Mouse (Mus musculus) Patski (cell line): ENCODE results near the gene Selenos. TPM values are rescaled to one million over a fixed set of nuclear protein-coding genes. Genes with fewer than 3 reads are reported as not detected.

Source experiments
- ATAC-seq: fragments of 100-300 bp; one replicate; pipeline ENCODE4 v1.8.0; 2021
- CTCF ChIA-PET: fragments of 350-600 bp; sonication (Branson Sonifier 250); formaldehyde crosslinking; loops from one replicate; lab custom pipeline; 2022; ENCODE audit warnings: inconsistent platforms; lab: Charles Lee
- POLR2A ChIA-PET: fragments of 350-600 bp; sonication (Branson Sonifier 250); formaldehyde crosslinking; loops from one replicate; lab custom pipeline; 2022; ENCODE audit warnings: antibody characterized with exemption, inconsistent platforms; lab: Charles Lee
- DNase-seq: peaks from one replicate; pipeline ENCODE4 v3.0.0-alpha.2; 2011; ENCODE audit warnings: low read depth, low spot score
- H3K27me3 ChIP-seq: fragments of 371-371 bp; one replicate; pipeline ENCODE4 v1.5.1; 2021
- CTCF ChIP-seq: fragments of 100-300 bp; IDR thresholded peaks from one replicate; pipeline ENCODE4 v1.5.1; 2021
- in situ Hi-C: fragments of 300-500 bp; cut with MboI; formaldehyde crosslinking; loops from 3 replicates; pipeline ENCODE4 v1.11.1; 2018; ENCODE audit warnings: low pct_unique_long_range_greater_than_20kb, mixed read lengths
- polyA plus RNA-seq: library from polyadenylated mRNA; unstranded; gene quantifications from one replicate; pipeline ENCODE4 v1.2.3, GENCODE M21; 2021

The Selenos gene
- polyA plus RNA-seq, 1 experiment from 2014 or later: 95.1 TPM

DNA sequence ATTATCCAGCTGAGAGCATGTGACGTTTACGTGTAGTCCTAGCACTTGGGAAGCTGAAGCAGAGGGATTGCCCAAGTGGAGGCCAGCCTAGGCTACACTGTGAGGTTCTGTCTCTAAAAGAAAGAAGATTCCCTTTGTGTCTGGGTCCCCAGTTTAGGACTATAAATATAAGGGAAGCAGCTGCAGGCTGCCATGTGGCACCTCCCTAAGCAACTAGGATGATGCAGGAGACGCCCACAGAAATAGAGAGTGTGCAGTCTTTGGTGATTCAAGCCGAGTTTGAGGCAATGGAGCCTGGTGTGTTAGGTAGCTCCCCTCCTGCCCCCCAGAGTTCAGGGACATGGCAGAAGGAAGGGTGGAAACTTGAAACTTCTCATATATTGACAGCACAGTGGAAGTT is 8.2 kb downstream of the Selenos start:
- ChIA-PET POLR2A (no interaction called here), CTCF (no interaction called here)
- no peak for ATAC-seq
- no peak for TF ChIP-seq CTCF
- H3K27me3 ChIP-seq: no peaks in the 10 kb centered on the region
- no peak for DNase-seq
- in situ Hi-C loops: no loop called here

DNA sequence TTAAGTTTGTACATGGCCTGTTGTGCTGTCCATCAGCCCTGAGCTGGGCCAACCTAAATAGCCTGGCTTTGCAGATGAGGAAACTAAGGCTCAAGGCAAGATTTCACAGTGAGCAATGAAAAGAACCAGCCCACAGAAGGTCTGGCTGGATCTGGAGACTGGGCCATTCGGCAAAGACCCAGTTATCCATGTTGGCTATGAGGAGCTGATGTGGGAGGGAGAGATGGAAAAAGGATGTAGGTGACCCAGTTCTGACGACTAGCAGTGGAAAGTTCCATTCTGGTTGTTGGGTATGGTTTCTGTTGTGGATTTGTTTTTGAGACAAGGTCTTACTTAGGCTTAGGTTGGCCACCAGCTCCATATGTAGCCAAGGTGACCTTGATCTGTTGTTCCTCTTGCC is 8.6 kb downstream of the Selenos start:
- ATAC-seq (no peak), DNase-seq (no peak)
- TF ChIP-seq CTCF: no peak
- no peaks in the 10 kb centered on the region for H3K27me3 ChIP-seq
- in situ Hi-C loops: no loop called here
- POLR2A ChIA-PET: no interaction called here
- CTCF ChIA-PET: no interaction called here

DNA sequence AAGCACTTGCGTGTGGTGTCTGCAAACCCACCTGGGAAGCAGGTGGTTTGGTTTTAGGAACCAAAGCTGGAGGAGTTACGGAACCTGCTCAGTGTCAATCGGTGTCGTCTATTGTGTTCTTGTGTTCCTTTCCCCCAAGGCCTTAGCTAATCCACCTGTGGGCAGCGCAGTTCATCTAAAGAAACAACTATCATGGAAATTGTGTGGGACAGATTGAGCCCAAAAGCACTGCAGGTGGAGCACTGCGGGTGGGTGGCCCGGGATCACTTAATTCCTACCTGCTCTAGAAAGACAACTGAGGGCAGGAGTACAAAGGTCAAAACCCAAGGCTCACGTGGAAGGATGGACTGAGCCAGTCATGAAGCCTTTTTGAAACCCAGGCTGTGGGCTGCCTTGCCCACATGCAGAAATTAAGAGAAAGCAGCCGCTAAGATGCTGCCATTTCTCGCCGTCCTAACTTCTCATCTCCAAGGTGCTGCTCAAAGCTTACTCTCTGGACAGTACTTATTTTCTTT is 11.3 kb downstream of the Selenos start:
- in situ Hi-C loops: no loop called here
- TF ChIP-seq CTCF: no peak
- POLR2A ChIA-PET: no interaction called here
- ATAC-seq (no peak), DNase-seq (no peak)
- CTCF ChIA-PET: interaction anchor here (1.2 to 2.1 kb wide), 5 partner anchors 9 to 305 kb away, joined by 3 to 8 read pairs (median 4); partner anchors contain the start of gene Selenos
- no peaks in the 10 kb centered on the region for H3K27me3 ChIP-seq

DNA sequence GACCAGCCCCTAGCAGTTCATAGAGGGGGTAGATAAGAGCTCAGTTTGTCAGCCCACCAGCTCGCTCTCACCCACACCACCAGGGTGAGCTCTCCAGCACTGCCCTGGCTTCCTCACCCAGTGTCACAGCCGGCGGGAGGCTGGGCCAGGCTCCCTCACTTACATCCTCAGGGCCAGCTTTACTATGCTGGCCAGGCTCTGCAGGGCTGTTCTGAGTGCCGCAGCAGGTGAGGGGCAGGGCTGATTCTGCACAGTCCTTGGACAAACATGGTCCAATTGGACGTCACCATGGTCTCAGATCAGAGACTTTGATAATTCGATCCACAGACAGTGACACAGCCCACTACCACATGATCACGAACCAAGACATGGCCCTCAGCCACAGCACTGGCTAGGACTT is 12.1 kb downstream of the Selenos start:
- no peak for TF ChIP-seq CTCF
- H3K27me3 ChIP-seq: no peaks in the 10 kb centered on the region
- DNase-seq: no peak
- in situ Hi-C loops: no loop called here
- ChIA-PET POLR2A (interaction anchor here (0.6 to 0.7 kb wide), 2 partner anchors 217 to 647 kb away, joined by 3 read pairs; no protein-coding TSS in a partner anchor), CTCF (interaction anchor here (1.2 to 2.1 kb wide), 2 partner anchors 10 to 14 kb away, joined by 3 to 4 read pairs; no protein-coding TSS in a partner anchor)
- no peak for ATAC-seq

GRCm38 (mm10) chr7:66092656-66093055 is 13.2 kb downstream of the Selenos start:
- DNase-seq: no peak
- H3K27me3 ChIP-seq: no peaks in the 10 kb centered on the region
- TF ChIP-seq CTCF: no peak
- in situ Hi-C loops: no loop called here
- ATAC-seq: no peak
- CTCF ChIA-PET: interaction anchor here (2.2 kb wide), 1 partner anchor 9 kb away, joined by 7 read pairs; no protein-coding TSS in a partner anchor
- POLR2A ChIA-PET: no interaction called here

DNA sequence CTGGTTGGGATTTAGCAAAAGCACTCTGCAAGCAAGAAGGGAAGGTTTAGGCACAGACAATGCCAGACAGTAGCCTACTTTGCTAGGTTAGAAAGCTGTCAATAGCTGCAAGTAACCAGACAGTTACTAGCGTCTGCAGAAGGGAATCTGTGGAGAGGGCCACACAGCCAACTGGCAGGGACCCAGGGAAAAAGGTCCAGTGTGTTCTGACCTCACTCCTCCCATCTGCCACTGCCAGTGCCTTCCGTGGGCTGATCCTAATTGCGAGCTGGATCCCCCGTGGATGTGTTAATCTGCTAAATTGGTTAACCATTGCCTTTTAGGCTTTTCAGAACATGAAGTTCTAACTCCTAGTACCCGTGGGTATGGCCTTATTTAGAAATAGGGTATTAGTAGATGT is 14.7 kb downstream of the Selenos start:
- TF ChIP-seq CTCF: no peak
- ChIA-PET POLR2A (no interaction called here), CTCF (interaction anchor here (2.2 kb wide), 1 partner anchor 8 kb away, joined by 7 read pairs; no protein-coding TSS in a partner anchor)
- H3K27me3 ChIP-seq: no peaks in the 10 kb centered on the region
- no peak for DNase-seq
- ATAC-seq: no peak
- in situ Hi-C loops: no loop called here

GRCm38 (mm10) chr7:66098803-66099202 is 19.4 kb downstream of the Selenos start:
- CTCF ChIA-PET: interaction anchor here (0.9 to 2.1 kb wide), 3 partner anchors 9 to 151 kb away, joined by 3 to 7 read pairs (median 4); no protein-coding TSS in a partner anchor
- in situ Hi-C loops: no loop called here
- POLR2A ChIA-PET: interaction anchor here (0.5 kb wide), 1 partner anchor 195 kb away, joined by 3 read pairs; no protein-coding TSS in a partner anchor
- TF ChIP-seq CTCF: no peak
- ATAC-seq (no peak), DNase-seq (no peak)
- no peaks in the 10 kb centered on the region for H3K27me3 ChIP-seq

GRCm38 (mm10) chr7:66101866-66102265 is 22.4 kb downstream of the Selenos start:
- in situ Hi-C loops: loop anchor here (10.0 kb wide), 1 partner anchor 563 kb away; no protein-coding TSS in a partner anchor
- no peak for TF ChIP-seq CTCF
- POLR2A ChIA-PET: interaction anchor here (0.7 kb wide), 1 partner anchor 13 kb away, joined by 3 read pairs; no protein-coding TSS in a partner anchor
- H3K27me3 ChIP-seq: no peaks in the 10 kb centered on the region
- ATAC-seq (no peak), DNase-seq (no peak)
- CTCF ChIA-PET: interaction anchor here (0.6 to 5.0 kb wide), 11 partner anchors 8 to 388 kb away, joined by 3 to 21 read pairs (median 4); no protein-coding TSS in a partner anchor

DNA sequence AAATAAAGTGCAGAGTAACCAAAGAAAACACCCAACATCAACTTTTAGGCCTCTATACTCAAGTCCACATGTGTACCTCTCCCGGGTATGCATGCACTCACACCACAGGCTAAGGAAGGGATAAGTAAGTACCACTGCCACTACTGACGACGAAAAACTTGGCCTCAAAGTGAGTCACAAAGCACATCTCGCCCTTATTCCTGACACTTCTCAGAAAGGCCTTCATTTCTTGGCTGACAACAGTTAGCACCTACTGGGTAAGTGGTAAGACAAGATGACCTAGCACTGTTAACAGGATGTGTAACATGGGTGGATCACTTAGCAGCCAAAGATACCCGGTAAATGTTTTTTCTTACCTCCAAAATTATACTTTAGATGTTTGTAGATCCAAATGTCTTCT is 25.1 kb downstream of the Selenos start:
- DNase-seq (no peak), ATAC-seq (no peak)
- POLR2A ChIA-PET: no interaction called here
- TF ChIP-seq CTCF: no peak
- CTCF ChIA-PET: interaction anchor here (1.1 to 5.0 kb wide), 4 partner anchors 14 to 197 kb away, joined by 3 to 21 read pairs (median 8); no protein-coding TSS in a partner anchor
- no peaks in the 10 kb centered on the region for H3K27me3 ChIP-seq
- in situ Hi-C loops: loop anchor here (10.0 kb wide), 1 partner anchor 560 kb away; no protein-coding TSS in a partner anchor

DNA sequence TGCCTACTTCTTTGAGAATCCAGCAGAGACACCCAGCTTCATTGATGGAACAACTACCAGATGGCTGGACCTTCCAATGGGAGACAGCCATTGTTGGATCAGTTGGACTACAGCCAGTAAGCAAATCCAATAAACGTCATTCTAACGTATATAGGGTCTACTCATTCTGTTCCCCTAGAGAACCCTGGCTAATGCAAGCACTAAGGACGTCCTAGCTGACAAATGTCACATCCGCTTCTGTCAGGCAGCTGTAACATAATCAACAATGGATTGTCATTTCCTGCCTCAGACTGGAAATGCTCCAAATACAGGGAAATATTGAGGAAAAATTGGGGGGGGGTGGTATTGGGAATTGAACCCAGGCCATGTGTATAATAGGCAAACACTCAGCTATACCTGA is 26.3 kb downstream of the Selenos start:
- ChIA-PET CTCF (interaction anchor here (1.1 to 1.9 kb wide), 2 partner anchors 15 to 195 kb away, joined by 3 to 10 read pairs; no protein-coding TSS in a partner anchor), POLR2A (no interaction called here)
- DNase-seq: no peak
- no peak for ATAC-seq
- H3K27me3 ChIP-seq: no peaks in the 10 kb centered on the region
- TF ChIP-seq CTCF: no peak
- in situ Hi-C loops: loop anchor here (5.0 to 10.0 kb wide), 4 partner anchors 147 to 559 kb away; no protein-coding TSS in a partner anchor

DNA sequence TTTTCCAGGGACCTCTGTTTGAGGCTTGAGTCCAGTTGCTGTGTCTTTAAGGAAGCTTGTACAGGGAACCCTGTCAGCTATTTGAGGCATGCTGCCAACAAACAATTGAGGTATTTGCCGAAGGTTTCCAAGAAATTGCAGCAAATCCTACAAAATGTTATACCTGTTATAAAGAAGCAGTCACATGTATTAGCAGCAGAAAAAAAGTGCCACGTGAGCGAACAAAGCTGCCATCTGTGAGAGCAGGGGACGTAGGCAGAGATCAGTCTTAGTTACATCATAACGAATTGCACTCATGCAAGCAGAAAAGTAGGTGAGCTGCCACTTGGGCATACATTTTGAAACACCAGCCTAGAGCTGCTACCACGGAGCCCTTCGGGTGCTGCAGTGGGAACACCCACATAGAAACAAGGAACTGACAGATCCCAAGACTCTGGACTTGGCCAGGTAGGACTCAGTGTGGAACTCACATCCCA is 27.2 kb downstream of the Selenos start:
- POLR2A ChIA-PET: no interaction called here
- TF ChIP-seq CTCF: no peak
- DNase-seq (no peak), ATAC-seq (no peak)
- CTCF ChIA-PET: interaction anchor here (1.0 to 1.9 kb wide), 4 partner anchors 23 to 195 kb away, joined by 3 to 10 read pairs (median 4); no protein-coding TSS in a partner anchor
- in situ Hi-C loops: loop anchor here (5.0 to 10.0 kb wide), 4 partner anchors 146 to 558 kb away; no protein-coding TSS in a partner anchor
- H3K27me3 ChIP-seq: no peaks in the 10 kb centered on the region
